Mouse (Mus musculus) cerebellum, adult 2 months (tissue): Measurements from ENCODE around the gene Gsn. TPM values are rescaled to one million over a fixed set of nuclear protein-coding genes. Genes with fewer than 3 reads are reported as not detected.

Source experiments
- DNase-seq, 2 experiments: peaks; one replicate each; pipeline ENCODE4 v3.0.0; 2021
- H3K27ac ChIP-seq: fragments of 200-500 bp; 2 replicates; pipeline ENCODE4 v1.5.1; 2012; ENCODE audit warnings: low read length, control low read depth, inconsistent platforms; ENCODE audit not compliant: insufficient read depth
- H3K27me3 ChIP-seq: fragments of 200-500 bp; 2 replicates; pipeline ENCODE4 v1.6.1; 2012; ENCODE audit warnings: inconsistent platforms, mild to moderate bottlenecking, low read length, moderate library complexity; ENCODE audit not compliant: control insufficient read depth, insufficient read depth
- H3K4me1 ChIP-seq: fragments of 200-500 bp; 2 replicates; pipeline ENCODE4 v1.6.1; 2011; ENCODE audit warnings: low read length; ENCODE audit not compliant: control insufficient read depth, insufficient read depth
- H3K4me3 ChIP-seq: fragments of 200-500 bp; replicated peaks from 2 replicates; pipeline ENCODE3; 2011; ENCODE audit warnings: mild to moderate bottlenecking, low read depth, low read length, control low read depth; ENCODE audit not compliant: insufficient read depth
- CTCF ChIP-seq: fragments of 200-500 bp; IDR thresholded peaks from 2 replicates; pipeline ENCODE4 v1.5.1; 2011; ENCODE audit warnings: low read depth, mild to moderate bottlenecking, control low read depth, low read length, moderate library complexity, borderline replicate concordance; ENCODE audit not compliant: insufficient read depth
- POLR2A ChIP-seq: fragments of 200-500 bp; IDR thresholded peaks from 2 replicates; pipeline ENCODE4 v1.6.1; 2011; ENCODE audit warnings: low read length, control low read depth, borderline replicate concordance; ENCODE audit not compliant: insufficient read depth
- WGBS: fragments of 180-500 bp; shearing (Covaris S2); methylation state at CpG from one replicate; pipeline ENCODE4 v1.1.7; 2018; 5-methylcytosine and 5-hydroxymethylcytosine counted together
- polyA plus RNA-seq: library from polyadenylated mRNA; depleted of rRNA; stranded (reverse); fragments of >200 nt; gene quantifications from 2 replicates; pipeline ENCODE4 v1.2.3, GENCODE M21; 2012

Gene Gsn
- polyA plus RNA-seq, 1 experiment = 119 TPM

DNA sequence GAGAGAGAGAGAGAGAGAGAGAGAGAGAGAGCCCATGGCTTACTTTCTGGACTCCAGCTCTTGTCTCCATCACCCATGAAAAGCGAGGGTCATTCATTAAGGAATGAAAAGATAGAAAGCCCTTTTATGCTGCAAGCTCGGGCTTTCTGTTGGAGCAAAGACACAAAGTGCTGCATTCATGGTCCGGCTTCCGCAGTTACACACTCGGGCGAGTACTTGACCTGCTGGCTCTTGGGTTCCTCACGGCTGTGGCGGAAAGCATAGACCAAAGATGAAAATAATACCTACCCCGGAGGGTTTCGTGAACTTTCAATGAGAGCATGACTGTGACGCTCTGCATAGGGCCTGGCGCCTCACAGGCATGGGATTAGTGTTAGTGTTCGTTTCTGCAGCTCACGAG lies 40.8 kb upstream of the Gsn start:
- TF ChIP-seq POLR2A = no peak
- TF ChIP-seq CTCF = no peak
- Histone ChIP-seq H3K4me3 (no peak overlapping the region), H3K4me1 (no peaks in the 10 kb centered on the region), H3K27ac (no peak overlapping the region), H3K27me3 (no peaks in the 10 kb centered on the region)
- DNase-seq = no peak
- 56% methylated on average over 14 of the region's 14 CpGs for WGBS

DNA sequence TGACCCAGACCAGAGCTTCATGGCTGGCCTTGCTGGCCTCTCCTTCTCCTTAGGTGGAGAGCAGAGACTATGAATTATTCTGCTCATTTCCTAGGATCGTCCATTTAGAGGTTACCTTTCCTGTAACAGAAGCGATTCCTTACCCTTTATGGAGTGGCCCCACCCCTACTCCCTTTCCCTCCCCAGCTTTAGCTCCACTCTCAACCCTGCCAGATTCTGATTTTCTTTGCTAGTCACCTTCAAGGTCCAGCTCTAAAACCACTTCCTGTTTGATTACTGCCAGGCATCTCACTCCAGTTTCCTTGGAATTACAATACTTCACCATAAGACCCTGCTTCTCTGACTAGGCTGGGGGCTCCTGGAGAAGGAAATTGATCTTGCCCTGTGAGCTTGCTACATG lies 39.5 kb upstream of the Gsn start:
- 97% methylated on average over 2 of the region's 2 CpGs for WGBS

DNA sequence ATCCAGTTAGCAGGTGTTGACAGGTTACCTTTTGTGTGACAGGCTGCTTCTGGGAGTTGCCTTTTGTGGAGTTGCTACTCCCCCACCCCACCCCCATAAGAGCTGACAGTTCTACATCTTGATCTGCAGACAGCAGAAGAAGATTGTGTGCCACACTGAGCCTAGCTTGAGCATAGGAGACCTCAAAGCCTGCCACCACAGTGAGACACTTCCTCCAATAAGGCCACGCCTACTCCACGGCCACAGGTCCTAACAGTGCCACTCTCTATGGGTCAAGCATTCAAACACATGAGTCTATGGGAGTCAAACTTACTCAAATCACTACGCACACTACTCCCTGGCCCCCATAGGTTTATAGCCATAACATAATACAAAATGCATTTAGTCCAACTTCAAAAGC lies 37.4 kb upstream of the Gsn start:
- no peak for TF ChIP-seq CTCF
- TF ChIP-seq POLR2A = no peak
- Histone ChIP-seq H3K4me1 (no peaks in the 10 kb centered on the region), H3K4me3 (no peak overlapping the region), H3K27ac (no peak overlapping the region), H3K27me3 (no peaks in the 10 kb centered on the region)
- WGBS = 95% methylated on average over 3 of the region's 3 CpGs
- DNase-seq = no peak

More for the DNA sequence above, 39.5 kb upstream of the Gsn start:
- TF ChIP-seq POLR2A = no peak
- TF ChIP-seq CTCF = no peak
- Histone ChIP-seq H3K27ac (no peak overlapping the region), H3K4me3 (no peak overlapping the region), H3K4me1 (no peaks in the 10 kb centered on the region), H3K27me3 (no peaks in the 10 kb centered on the region)
- no peak for DNase-seq

DNA sequence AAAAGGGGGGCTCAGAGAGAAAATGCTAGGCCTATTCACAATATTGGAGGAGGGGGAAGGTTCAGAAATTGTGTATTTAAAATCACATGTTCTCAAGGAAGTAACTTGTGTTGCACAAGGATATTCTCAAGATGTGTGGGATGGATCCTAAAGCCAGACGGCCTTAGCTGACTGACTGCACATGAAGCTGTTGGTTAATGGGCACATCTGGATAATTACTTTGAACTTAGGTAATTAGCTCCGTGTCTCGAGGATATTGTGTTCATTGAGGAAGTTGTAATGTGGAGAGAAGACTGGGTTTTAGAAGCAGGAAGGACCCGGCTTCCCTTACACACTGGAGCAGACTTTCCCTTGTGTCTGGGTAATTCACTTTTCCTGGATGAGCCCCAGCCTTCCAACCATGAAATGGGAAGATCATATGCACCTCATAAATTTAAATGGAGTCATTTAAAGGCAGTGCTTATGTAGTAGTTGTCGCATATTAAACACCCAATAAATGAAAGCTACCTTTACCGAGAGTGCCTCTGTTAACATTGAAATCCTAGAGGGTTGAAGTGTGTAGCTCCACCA lies 33.3 kb upstream of the Gsn start:
- Histone ChIP-seq H3K4me3 (no peak overlapping the region), H3K4me1 (no peaks in the 10 kb centered on the region), H3K27ac (no peak overlapping the region), H3K27me3 (no peaks in the 10 kb centered on the region)
- no peak for DNase-seq
- TF ChIP-seq POLR2A (no peak), CTCF (no peak)
- WGBS = 84% methylated on average over 6 of the region's 6 CpGs

DNA sequence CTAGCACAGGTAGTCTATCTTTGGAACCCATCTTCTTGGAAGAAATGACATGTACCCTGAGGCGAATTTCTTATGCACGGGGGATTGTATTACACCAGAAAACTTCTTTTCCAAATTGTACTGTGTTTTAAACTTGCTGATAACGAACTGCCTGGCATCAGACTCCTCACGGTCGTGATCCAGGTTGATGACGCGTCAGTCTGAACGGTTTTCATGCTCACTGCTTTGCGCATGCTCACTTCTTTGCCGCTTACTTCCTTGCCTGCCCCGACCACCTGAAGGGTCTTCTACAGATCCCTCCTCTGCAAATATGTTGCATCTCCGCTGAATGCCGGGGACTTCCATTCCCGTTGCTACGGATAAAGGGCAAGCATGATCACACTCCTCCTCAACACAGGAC lies 31.9 kb upstream of the Gsn start:
- H3K4me1 ChIP-seq = no peaks in the 10 kb centered on the region
- H3K27me3 ChIP-seq = no peaks in the 10 kb centered on the region
- TF ChIP-seq CTCF (no peak), POLR2A (no peak)
- no peak overlapping the region for H3K4me3 ChIP-seq
- no peak for DNase-seq
- WGBS = 91% methylated on average over 15 of the region's 15 CpGs
- no peak overlapping the region for H3K27ac ChIP-seq

DNA sequence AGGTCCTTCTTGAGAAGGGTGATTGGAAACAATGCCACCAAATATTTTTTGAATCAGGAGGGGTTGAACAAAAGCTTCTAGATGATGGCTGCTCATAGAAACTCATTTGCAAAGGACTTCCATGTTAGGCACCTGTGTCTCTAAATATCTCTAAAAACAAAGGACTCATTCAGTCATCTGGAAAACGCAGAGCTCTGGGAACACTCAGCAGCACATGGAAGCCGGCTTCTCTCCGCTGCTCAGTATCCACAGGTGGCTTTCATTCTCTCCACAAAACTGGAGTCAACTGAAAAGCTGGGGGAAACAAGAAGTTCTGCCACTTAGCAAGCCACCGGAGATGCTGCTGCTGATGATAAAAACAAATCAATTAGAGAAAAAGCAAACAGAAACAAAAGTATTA lies 28.0 kb upstream of the Gsn start:
- Histone ChIP-seq H3K4me3 (no peak overlapping the region), H3K27me3 (no peaks in the 10 kb centered on the region; the same call in 1 of the 2 replicates), H3K4me1 (no peaks in the 10 kb centered on the region), H3K27ac (no peak overlapping the region)
- no peak for TF ChIP-seq CTCF
- TF ChIP-seq POLR2A = no peak
- WGBS = 38% methylated on average over 4 of the region's 4 CpGs
- no peak for DNase-seq

DNA sequence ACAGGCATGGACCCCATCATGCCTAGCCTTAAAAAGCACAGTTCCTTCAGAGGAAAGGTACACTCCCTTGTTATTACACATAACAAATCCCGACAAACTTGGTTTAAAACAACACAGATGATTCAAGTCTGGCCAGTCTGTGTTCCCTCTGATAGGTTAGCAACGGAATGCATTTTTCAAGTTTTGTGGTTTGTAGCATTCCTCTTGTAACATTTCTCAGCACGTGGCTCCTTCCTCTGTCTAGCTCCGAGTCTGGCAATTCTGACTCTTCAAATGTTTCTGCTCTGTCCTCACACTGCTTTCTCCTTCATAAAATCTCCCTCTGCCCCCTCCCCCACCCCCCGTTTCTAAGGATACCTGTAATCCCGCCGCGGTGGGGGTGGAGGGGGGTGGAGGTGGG lies 26.0 kb upstream of the Gsn start:
- WGBS = 43% methylated on average over 8 of the region's 8 CpGs
- Histone ChIP-seq H3K27me3 (no peaks in the 10 kb centered on the region; the same call in 1 of the 2 replicates), H3K4me3 (no peak overlapping the region), H3K4me1 (no peaks in the 10 kb centered on the region), H3K27ac (no peak overlapping the region)
- TF ChIP-seq CTCF = no peak
- no peak for TF ChIP-seq POLR2A
- DNase-seq = no peak

DNA sequence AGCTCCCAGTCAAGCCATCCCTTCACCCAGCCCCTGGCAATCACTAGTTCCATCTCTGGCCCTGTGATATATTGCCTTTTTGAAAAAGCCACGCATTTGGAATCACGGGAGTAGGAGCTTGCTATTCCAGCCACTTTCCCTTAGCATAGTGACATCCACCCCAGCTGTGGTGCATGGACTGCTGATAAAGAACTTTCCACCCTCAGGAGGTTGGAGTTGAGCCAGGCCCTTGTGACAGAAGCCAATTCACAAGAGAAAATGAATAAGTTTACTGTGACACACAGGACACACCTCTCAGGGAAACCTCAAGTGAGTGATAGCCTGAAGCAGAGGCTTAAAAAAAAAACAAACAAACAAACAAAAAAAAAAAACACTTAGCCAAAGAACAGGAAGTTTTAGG lies 24.3 kb upstream of the Gsn start:
- Histone ChIP-seq H3K27ac (no peak overlapping the region), H3K27me3 (no peaks in the 10 kb centered on the region; the same call in 1 of the 2 replicates), H3K4me3 (no peak overlapping the region), H3K4me1 (no peaks in the 10 kb centered on the region)
- no peak for DNase-seq
- TF ChIP-seq POLR2A (no peak), CTCF (no peak)
- WGBS = 46% methylated on average over 2 of the region's 2 CpGs
